Mouse (Mus musculus) small intestine, adult 2 months (tissue): ENCODE results near the gene 1700020L24Rik.

Experiments used
- CTCF ChIP-seq: fragments of 200-500 bp; IDR thresholded peaks from 2 replicates; pipeline ENCODE4 v1.5.1; 2012; ENCODE audit warnings: low read depth, mild to moderate bottlenecking, control low read depth, inconsistent platforms, low read length, moderate library complexity, mixed read lengths; ENCODE audit not compliant: insufficient replicate concordance, insufficient read length; ENCODE audit errors: extremely low read depth
- POLR2A ChIP-seq: fragments of 200-500 bp; IDR thresholded peaks from 2 replicates; pipeline ENCODE4 v1.6.1; 2012; ENCODE audit warnings: low read depth, mild to moderate bottlenecking, control low read depth, inconsistent platforms, low read length, moderate library complexity

GRCm38 (mm10) chr11:83397626-83398025 lies 39.9 kb upstream of the 1700020L24Rik start:
- TF ChIP-seq CTCF (no peak), POLR2A (no peak)
